In genomic region chr17:5414041-5414440, GRCm38 (mm10) we compare ENCODE assay signal across 29 mouse cellular contexts. TPM values are rescaled to one million over a fixed set of nuclear protein-coding genes. Genes with fewer than 3 reads are reported as not detected.
DNase-seq lines count a peak whose midpoint lies in the region; ATAC-seq and TF ChIP-seq lines count a peak whose summit lies in the region.
"Had no signal": no experiment of that assay in that cellular context is flagged by ENCODE, and none has a peak within 500 bp of the region (broad histone marks: within the 10 kb centered on the region; RNA-seq: fewer than 3 reads in every experiment).

No protein-coding gene starts in this region.

- TF ChIP-seq POLR2A in testis, adult 2 months (IDR thresholded peaks at IDR 0.05; ENCODE audit: control insufficient read depth, low read depth, low read length), result no peak

- H3K9me3 ChIP-seq in liver, embryonic 13.5 days (replicated peaks), result no peaks in the 10 kb centered on the region
- H3K9me3 ChIP-seq in liver, embryonic 12.5 days (replicated peaks), result no peaks in the 10 kb centered on the region
- H3K9me3 ChIP-seq in liver, postnatal 0 days (ENCODE audit: low read length), result no peaks in the 10 kb centered on the region
- H3K9me3 ChIP-seq: embryonic facial prominence, embryonic 10.5 days; embryonic facial prominence, embryonic 13.5 days; forebrain, embryonic 12.5 days; forebrain, embryonic 15.5 days; G1E; hindbrain, embryonic 12.5 days; hindbrain, embryonic 15.5 days had no signal

- no peak for DNase-seq in liver, embryonic 13.5 days
- no peak for DNase-seq in testis, postnatal 10 days (ENCODE audit: low spot score)
- DNase-seq in liver, postnatal 0 days, result no peak
- no peak for DNase-seq in natural killer cell, adult 2 months (ENCODE audit: low spot score in 2 of 2)
- DNase-seq: adrenal gland, adult 2 months; adrenal gland, postnatal 14 days; B cell, adult 2 months; cerebellum, adult 11 months; cerebellum, adult 2 months; cerebellum, adult 9-11 months; cerebellum, postnatal 25 days; gastrocnemius, postnatal 25 days; heart, adult 2 months had no signal

- TF ChIP-seq CTCF in testis, adult 2 months (IDR thresholded peaks at IDR 0.05; ENCODE audit: control insufficient read depth, insufficient read depth, insufficient replicate concordance, low read depth, low read length), result no peak
- no peak for TF ChIP-seq CTCF in liver, postnatal 0 days (IDR thresholded peaks at IDR 0.05; ENCODE audit: low read depth)

- H3K4me2 ChIP-seq in liver, embryonic 13.5 days, result no peak overlapping the region
- H3K4me2 ChIP-seq in liver, embryonic 12.5 days, result no peak overlapping the region
- H3K4me2 ChIP-seq in liver, postnatal 0 days (ENCODE audit: low read depth, low read length), result no peak overlapping the region
- H3K4me2 ChIP-seq: embryonic facial prominence, embryonic 13.5 days; forebrain, embryonic 12.5 days; forebrain, embryonic 15.5 days; heart, embryonic 11.5 days; hindbrain, embryonic 12.5 days; hindbrain, embryonic 15.5 days had no signal

- peaks cover 18% of the 10 kb centered on the region for H3K36me3 ChIP-seq in liver, embryonic 13.5 days
- H3K36me3 ChIP-seq in liver, embryonic 12.5 days, result peaks cover 39% of the 10 kb centered on the region
- peaks cover 5% of the 10 kb centered on the region for H3K36me3 ChIP-seq in testis, adult 2 months (ENCODE audit: control insufficient read depth, insufficient read depth, low read length)
- H3K36me3 ChIP-seq in liver, postnatal 0 days (replicated peaks; ENCODE audit: insufficient read depth, low read length), result peaks cover 14% of the 10 kb centered on the region

- WGBS in liver, embryonic 13.5 days (ENCODE audit: insufficient replicate concordance), result 66% methylated on average over 3 of the region's 3 CpGs
- WGBS in liver, embryonic 12.5 days (ENCODE audit: insufficient replicate concordance), result 71% methylated on average over 3 of the region's 3 CpGs
- WGBS in liver, postnatal 0 days (ENCODE audit: insufficient replicate concordance), result 76% methylated on average over 3 of the region's 3 CpGs

- no peak for ATAC-seq in liver, embryonic 13.5 days (ENCODE audit: low read depth)
- no peak for ATAC-seq in liver, embryonic 12.5 days
- no peak for ATAC-seq in liver, postnatal 0 days
- no peak for ATAC-seq in megakaryocyte progenitor cell, adult 5-6 weeks (replicated peaks; ENCODE audit: poor library complexity)
- ATAC-seq: forebrain, embryonic 15.5 days had no signal

- H3K27ac ChIP-seq in liver, embryonic 13.5 days, result peak overlapping the region; percentile 10; the same call in 1 of the 2 replicates
- H3K27ac ChIP-seq in liver, embryonic 12.5 days, result no peak overlapping the region
- H3K27ac ChIP-seq in testis, adult 2 months (ENCODE audit: control insufficient read depth, insufficient read depth, low read depth, low read length), result no peak overlapping the region
- 0 out of 2 replicates have a peak overlapping the region, but pooled peaks have one; percentile 13 for H3K27ac ChIP-seq in liver, postnatal 0 days (ENCODE audit: low read depth)
- H3K27ac ChIP-seq: embryonic facial prominence, embryonic 10.5 days; embryonic facial prominence, embryonic 13.5 days; forebrain, embryonic 12.5 days; forebrain, embryonic 15.5 days; heart, adult 2 months; hindbrain, embryonic 12.5 days; hindbrain, embryonic 15.5 days had no signal

- no peak overlapping the region for H3K4me3 ChIP-seq in liver, embryonic 13.5 days (replicated peaks)
- no peak overlapping the region for H3K4me3 ChIP-seq in liver, embryonic 12.5 days
- peak overlapping the region; percentile 30 for H3K4me3 ChIP-seq in testis, adult 2 months (ENCODE audit: control insufficient read depth, low read depth, low read length)
- no peak overlapping the region for H3K4me3 ChIP-seq in liver, postnatal 0 days (ENCODE audit: low read depth, low read length)
- H3K4me3 ChIP-seq: embryonic facial prominence, embryonic 10.5 days; embryonic facial prominence, embryonic 13.5 days; erythroblast, embryonic 14.5 days; forebrain, embryonic 12.5 days; forebrain, embryonic 15.5 days; heart, adult 2 months; hindbrain, embryonic 12.5 days; hindbrain, embryonic 15.5 days had no signal

- no peaks in the 10 kb centered on the region for H3K27me3 ChIP-seq in liver, embryonic 13.5 days
- no peaks in the 10 kb centered on the region for H3K27me3 ChIP-seq in liver, embryonic 12.5 days (replicated peaks)
- H3K27me3 ChIP-seq in testis, adult 2 months (ENCODE audit: control insufficient read depth, insufficient read depth, low read length), result no peaks in the 10 kb centered on the region
- H3K27me3 ChIP-seq in liver, postnatal 0 days (ENCODE audit: insufficient read depth, low read length), result no peaks in the 10 kb centered on the region
- H3K27me3 ChIP-seq: CH12.LX; embryonic facial prominence, embryonic 13.5 days; forebrain, embryonic 12.5 days; forebrain, embryonic 15.5 days; hindbrain, embryonic 12.5 days; hindbrain, embryonic 15.5 days had no signal

- H3K9ac ChIP-seq in liver, embryonic 13.5 days, result no peak overlapping the region
- H3K9ac ChIP-seq in liver, embryonic 12.5 days, result no peak overlapping the region
- H3K9ac ChIP-seq in liver, postnatal 0 days (replicated peaks), result no peak overlapping the region
- H3K9ac ChIP-seq: embryonic facial prominence, embryonic 13.5 days; forebrain, embryonic 12.5 days; forebrain, embryonic 15.5 days; hindbrain, embryonic 12.5 days; hindbrain, embryonic 15.5 days had no signal

- peaks cover 12% of the 10 kb centered on the region; the same call in 1 of the 2 replicates for H3K4me1 ChIP-seq in liver, embryonic 13.5 days (replicated peaks)
- H3K4me1 ChIP-seq in liver, embryonic 12.5 days, result 0 out of 2 replicates have a peak, but pooled peaks cover 5% of the 10 kb centered on the region
- H3K4me1 ChIP-seq in testis, adult 2 months (ENCODE audit: control insufficient read depth, insufficient read depth, low read length), result peaks cover 10% of the 10 kb centered on the region
- peaks cover 9% of the 10 kb centered on the region for H3K4me1 ChIP-seq in liver, postnatal 0 days (ENCODE audit: insufficient read depth)
- H3K4me1 ChIP-seq: embryonic facial prominence, embryonic 10.5 days; embryonic facial prominence, embryonic 13.5 days; forebrain, embryonic 12.5 days; forebrain, embryonic 15.5 days; hindbrain, embryonic 12.5 days; hindbrain, embryonic 15.5 days had no signal

- TF ChIP-seq EP300 in liver, postnatal 0 days (IDR thresholded peaks at IDR 0.05; ENCODE audit: low read depth), result no peak

RNA-seq across cellular contexts. Expression of gene Ldhal6b, which starts 4.5 kb away (rescaled TPM):
- not detected in 2 replicates for polyA plus RNA-seq in liver, embryonic 13.5 days (2015; fragmentation: Nextera tagmentation; extraction: Ambion mirVana)
- polyA plus RNA-seq in liver, embryonic 12.5 days (2016; fragmentation: Nextera tagmentation; extraction: Ambion mirVana), result not detected in 2 replicates
- 766 and 866 TPM in 2 replicates for polyA plus RNA-seq in testis, adult 2 months (2012; rRNA removed)
- not detected in 2 replicates for polyA plus RNA-seq in liver, postnatal 0 days (2015; fragmentation: Nextera tagmentation; extraction: Ambion mirVana)
- 0.10 and 0.52 TPM in 2 replicates for total RNA-seq in megakaryocyte progenitor cell, adult 5-6 weeks (2015)
- 0.57 TPM in 1 of 2 replicates, not detected in the other for total RNA-seq in megakaryocyte progenitor cell, adult 5-6 weeks (2017)
- total RNA-seq: hematopoietic stem cell, adult 5-6 weeks had no signal
- polyA plus RNA-seq: embryonic facial prominence, embryonic 10.5 days; embryonic facial prominence, embryonic 13.5 days; erythroblast, embryonic 14.5 days; forebrain, embryonic 15.5 days; heart, embryonic 11.5 days; heart, embryonic 14.5 days; heart, postnatal 0 days; hindbrain, embryonic 12.5 days; hindbrain, embryonic 15.5 days had no signal

RNA-seq across cellular contexts. Expression of gene Tmem242, which starts 26.0 kb away (rescaled TPM):
- 54.1 and 55.9 TPM in 2 replicates for polyA plus RNA-seq in liver, embryonic 13.5 days (2015; fragmentation: Nextera tagmentation; extraction: Ambion mirVana)
- polyA plus RNA-seq in liver, embryonic 12.5 days (2016; fragmentation: Nextera tagmentation; extraction: Ambion mirVana), result 52.6 and 52.8 TPM in 2 replicates
- 12.1 and 13.4 TPM in 2 replicates for polyA plus RNA-seq in testis, adult 2 months (2012; rRNA removed)
- 45.5 and 45.6 TPM in 2 replicates for polyA plus RNA-seq in liver, postnatal 0 days (2015; fragmentation: Nextera tagmentation; extraction: Ambion mirVana)
- total RNA-seq in megakaryocyte progenitor cell, adult 5-6 weeks (2015), result 45.4 and 48.6 TPM in 2 replicates
- total RNA-seq in megakaryocyte progenitor cell, adult 5-6 weeks (2017), result 40.3 and 41.4 TPM in 2 replicates

Comparison
In these comparisons a context has a peak if more than half of its experiments do, and no peak if none do; other contexts are left out.
1. H3K27ac ChIP-seq: peak in liver, embryonic 13.5 days (single experiment) and liver, postnatal 0 days (single experiment); none in liver, embryonic 12.5 days (single experiment) and testis, adult 2 months (single experiment).
2. RNA of gene Ldhal6b, which starts 4.5 kb away (polyA plus RNA-seq): 766 to 866 TPM in testis, adult 2 months; not detected in liver, postnatal 0 days, not detected in liver, embryonic 13.5 days and not detected in liver, embryonic 12.5 days; every median in the first group is over 100 times any median in the second.